Mouse (Mus musculus) heart, embryonic 13.5 days (tissue): ENCODE results near the gene Cdkn2c. TPM values are rescaled to one million over a fixed set of nuclear protein-coding genes. Genes with fewer than 3 reads are reported as not detected.
"Not testable (repeated sequence)": the region's sequence is repeated elsewhere in the genome, so short reads cannot be mapped to it uniquely, and the experiment has no call there.

Experiments
- ATAC-seq: fragments of 200-750 bp; cut with Nextera tagmentation; 2 replicates; pipeline ENCODE4 v1.8.0; 2017; ENCODE audit warnings: moderate TSS enrichment; ENCODE audit not compliant: insufficient number of reproducible peaks, low FRiP score, low TSS enrichment; ENCODE audit errors: extremely low read depth
- H3K27ac ChIP-seq: fragments of 300-500 bp; sonication (generic); replicated peaks from 2 replicates; pipeline ENCODE4 v1.5.1; 2015; ENCODE audit warnings: moderate library complexity, mild to moderate bottlenecking, inconsistent platforms
- H3K27me3 ChIP-seq: fragments of 300-500 bp; sonication (generic); replicated peaks from 2 replicates; pipeline ENCODE4 v1.6.1; 2015; ENCODE audit warnings: mild to moderate bottlenecking, inconsistent platforms
- H3K36me3 ChIP-seq: fragments of 300-500 bp; sonication (generic); 2 replicates; pipeline ENCODE4 v1.6.1; 2015; ENCODE audit warnings: mild to moderate bottlenecking, inconsistent platforms
- H3K4me1 ChIP-seq: fragments of 300-500 bp; sonication (generic); 2 replicates; pipeline ENCODE4 v1.6.1; 2015; ENCODE audit warnings: inconsistent platforms
- H3K4me2 ChIP-seq: fragments of 300-500 bp; sonication (generic); 2 replicates; pipeline ENCODE4 v1.6.1; 2015; ENCODE audit warnings: inconsistent platforms, mild to moderate bottlenecking, moderate library complexity
- H3K4me3 ChIP-seq: fragments of 300-500 bp; sonication (generic); 2 replicates; pipeline ENCODE4 v1.5.1; 2015; ENCODE audit warnings: moderate library complexity, mild to moderate bottlenecking, inconsistent platforms
- H3K9ac ChIP-seq: fragments of 300-500 bp; sonication (generic); 2 replicates; pipeline ENCODE4 v1.6.1; 2015; ENCODE audit warnings: inconsistent platforms, mild to moderate bottlenecking, moderate library complexity
- H3K9me3 ChIP-seq: fragments of 300-500 bp; sonication (generic); 2 replicates; pipeline ENCODE4 v1.6.1; 2016; ENCODE audit warnings: inconsistent platforms
- WGBS: fragments of 180-500 bp; shearing (Covaris S2); methylation state at CpG from one replicate; pipeline ENCODE4 v1.1.7; 2015; ENCODE audit warnings: mixed read lengths; 5-methylcytosine and 5-hydroxymethylcytosine counted together
- polyA plus RNA-seq: library from polyadenylated mRNA; unstranded; fragments of >200 nt; fragmentation: Nextera tagmentation; extraction: Ambion mirVana; gene quantifications from 2 replicates; pipeline ENCODE4 v1.2.1, GENCODE M21; 2015

The Cdkn2c gene
- 9.9 and 10.0 TPM in 2 replicates for polyA plus RNA-seq

- Histone ChIP-seq H3K4me3 (peak within 1 kb of the TSS; percentile 89), H3K27ac (peak within 1 kb of the TSS; percentile 98), H3K36me3 (no peaks in the 10 kb centered on the region), H3K4me1 (peaks cover 21% of the 10 kb centered on the region), H3K4me2 (peak within 1 kb of the TSS; percentile 98), H3K27me3 (peaks cover 16% of the 10 kb centered on the region), H3K9me3 (no peaks in the 10 kb centered on the region), H3K9ac (peak within 1 kb of the TSS; percentile 97)
- WGBS: under 1% methylated on average over 64 of the region's 64 CpGs
- peak; percentile 93 for ATAC-seq
Observed at GRCm38 (mm10) chr4:109666461-109667269, at the start of gene Cdkn2c. Cdkn2c (minus strand) TSS chr4:109667189.

- Histone ChIP-seq H3K4me3 (no peak overlapping the region), H3K9ac (no peak overlapping the region), H3K4me2 (no peak overlapping the region), H3K27me3 (no peaks in the 10 kb centered on the region), H3K4me1 (peaks cover 12% of the 10 kb centered on the region), H3K36me3 (no peaks in the 10 kb centered on the region), H3K9me3 (no peaks in the 10 kb centered on the region), H3K27ac (no peak overlapping the region)
- ATAC-seq: no peak
- WGBS: 86% methylated on average over 2 of the region's 2 CpGs
Observed at GRCm38 (mm10) chr4:109705349-109705748, 38.4 kb upstream of the Cdkn2c start.

- no peak overlapping the region for H3K9ac ChIP-seq
- H3K27me3 ChIP-seq: no peaks in the 10 kb centered on the region
- H3K36me3 ChIP-seq: no peaks in the 10 kb centered on the region
- H3K27ac ChIP-seq: no peak overlapping the region
- no peak overlapping the region for H3K4me3 ChIP-seq
- H3K4me1 ChIP-seq: peaks cover 12% of the 10 kb centered on the region
- no peaks in the 10 kb centered on the region for H3K9me3 ChIP-seq
- H3K4me2 ChIP-seq: no peak overlapping the region
- no peak for ATAC-seq
Observed at GRCm38 (mm10) chr4:109703568-109703967, 36.6 kb upstream of the Cdkn2c start.

- H3K4me3 ChIP-seq, H3K4me2 ChIP-seq, H3K27me3 ChIP-seq, H3K4me1 ChIP-seq, H3K9me3 ChIP-seq, ATAC-seq, H3K27ac ChIP-seq, H3K9ac ChIP-seq, H3K36me3 ChIP-seq: not testable (repeated sequence)
- 95% methylated on average over 3 of the region's 3 CpGs for WGBS
Observed at GRCm38 (mm10) chr4:109700727-109701126, 33.7 kb upstream of the Cdkn2c start.

GRCm38 (mm10) chr4:109692674-109693073, 25.7 kb upstream of the Cdkn2c start:
- no peak overlapping the region for H3K4me3 ChIP-seq
- H3K9ac ChIP-seq: no peak overlapping the region
- ATAC-seq: no peak
- no peak overlapping the region for H3K4me2 ChIP-seq
- H3K36me3 ChIP-seq: peaks cover 12% of the 10 kb centered on the region
- no peaks in the 10 kb centered on the region for H3K4me1 ChIP-seq
- no peak overlapping the region for H3K27ac ChIP-seq
- H3K9me3 ChIP-seq: peaks cover 10% of the 10 kb centered on the region
- no peaks in the 10 kb centered on the region for H3K27me3 ChIP-seq

GRCm38 (mm10) chr4:109683561-109683960, 16.6 kb upstream of the Cdkn2c start:
- no peaks in the 10 kb centered on the region for H3K9me3 ChIP-seq
- no peak for ATAC-seq
- no peak overlapping the region for H3K9ac ChIP-seq
- no peaks in the 10 kb centered on the region; the same call in 1 of the 2 replicates for H3K4me1 ChIP-seq
- H3K27ac ChIP-seq: no peak overlapping the region
- WGBS: 71% methylated on average over 2 of the region's 2 CpGs
- no peak overlapping the region for H3K4me3 ChIP-seq
- no peaks in the 10 kb centered on the region for H3K27me3 ChIP-seq
- H3K36me3 ChIP-seq: peaks cover 7% of the 10 kb centered on the region; the same call in 1 of the 2 replicates
- H3K4me2 ChIP-seq: no peak overlapping the region

GRCm38 (mm10) chr4:109677221-109677620, 10.2 kb upstream of the Cdkn2c start:
- no peak for ATAC-seq

GRCm38 (mm10) chr4:109676218-109677215, 9.5 kb upstream of the Cdkn2c start, which contains the start of gene Faf1:
Faf1 (plus strand) TSS chr4:109676588.
- peaks cover 11% of the 10 kb centered on the region for H3K4me1 ChIP-seq
- H3K9ac ChIP-seq: peak within 1 kb of the TSS; percentile 91
- peak within 1 kb of the TSS; percentile 90 for H3K4me3 ChIP-seq
- peak within 1 kb of the TSS; percentile 85 for H3K4me2 ChIP-seq
- ATAC-seq: peak; percentile 96
- no peaks in the 10 kb centered on the region for H3K36me3 ChIP-seq
- peak within 1 kb of the TSS; percentile 95 for H3K27ac ChIP-seq
- WGBS: under 1% methylated on average over 107 of the region's 107 CpGs
- H3K27me3 ChIP-seq: no peaks in the 10 kb centered on the region
- H3K9me3 ChIP-seq: no peaks in the 10 kb centered on the region

More at GRCm38 (mm10) chr4:109677221-109677620, 10.2 kb upstream of the Cdkn2c start:
- H3K27me3 ChIP-seq: no peaks in the 10 kb centered on the region
- H3K9ac ChIP-seq: peak overlapping the region; percentile 91
- H3K9me3 ChIP-seq: no peaks in the 10 kb centered on the region
- H3K27ac ChIP-seq: peak overlapping the region; percentile 95
- no peaks in the 10 kb centered on the region for H3K36me3 ChIP-seq
- peak overlapping the region; percentile 85 for H3K4me2 ChIP-seq
- 2% methylated on average over 3 of the region's 3 CpGs for WGBS
- H3K4me1 ChIP-seq: peaks cover 11% of the 10 kb centered on the region
- H3K4me3 ChIP-seq: peak overlapping the region; percentile 90

- H3K4me3 ChIP-seq: no peak overlapping the region
- H3K4me2 ChIP-seq: no peak overlapping the region
- no peaks in the 10 kb centered on the region for H3K9me3 ChIP-seq
- H3K27ac ChIP-seq: no peak overlapping the region
- no peak for ATAC-seq
- no peaks in the 10 kb centered on the region for H3K36me3 ChIP-seq
- 77% methylated on average over 2 of the region's 2 CpGs for WGBS
- H3K4me1 ChIP-seq: peaks cover 11% of the 10 kb centered on the region
- no peaks in the 10 kb centered on the region for H3K27me3 ChIP-seq
- H3K9ac ChIP-seq: no peak overlapping the region
Observed at GRCm38 (mm10) chr4:109674097-109674496, 7.1 kb upstream of the Cdkn2c start.

GRCm38 (mm10) chr4:109671941-109672340, 5.0 kb upstream of the Cdkn2c start:
- Histone ChIP-seq H3K27me3 (no peaks in the 10 kb centered on the region), H3K27ac (no peak overlapping the region), H3K4me3 (no peak overlapping the region), H3K9ac (no peak overlapping the region), H3K9me3 (no peaks in the 10 kb centered on the region), H3K4me1 (peaks cover 7% of the 10 kb centered on the region), H3K36me3 (no peaks in the 10 kb centered on the region), H3K4me2 (no peak overlapping the region)
- no peak for ATAC-seq
- 75% methylated on average over 1 of the region's 1 CpGs for WGBS

- Histone ChIP-seq H3K4me1 (peaks cover 7% of the 10 kb centered on the region), H3K9me3 (no peaks in the 10 kb centered on the region), H3K4me3 (no peak overlapping the region), H3K9ac (no peak overlapping the region), H3K27ac (no peak overlapping the region), H3K27me3 (no peaks in the 10 kb centered on the region), H3K36me3 (no peaks in the 10 kb centered on the region), H3K4me2 (no peak overlapping the region)
- ATAC-seq: no peak
- WGBS: 76% methylated on average over 2 of the region's 2 CpGs
Observed at GRCm38 (mm10) chr4:109670213-109670612, 3.2 kb upstream of the Cdkn2c start.
